28 mouse cellular contexts compared by ENCODE assay signal in the genomic region with DNA sequence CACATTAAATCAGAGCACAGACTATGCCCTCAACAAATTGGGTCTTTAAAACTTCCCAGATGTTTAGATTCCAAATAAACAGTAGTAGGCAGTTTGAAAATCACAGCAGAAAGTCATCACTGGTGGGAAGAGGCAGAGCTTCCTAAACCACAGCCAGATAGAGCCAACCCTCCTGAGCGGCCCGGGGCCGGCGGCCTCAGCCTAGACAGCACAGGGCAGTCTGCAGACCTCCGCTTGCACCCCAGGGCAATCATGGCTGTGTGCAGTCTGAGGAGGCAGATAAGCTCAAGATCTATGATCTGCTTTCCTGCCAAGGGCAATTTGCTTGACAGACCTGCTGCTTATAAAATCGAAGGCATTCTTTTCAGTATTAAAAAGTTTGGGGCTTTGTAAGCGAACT.
DNase-seq lines count a peak whose midpoint lies in the region; ATAC-seq and TF ChIP-seq lines count a peak whose summit lies in the region.
"Had no signal": no experiment of that assay in that cellular context is flagged by ENCODE, and none has a peak within 500 bp of the region (broad histone marks: within the 10 kb centered on the region; RNA-seq: fewer than 3 reads in every experiment).

No protein-coding gene starts in this region.

- ATAC-seq in lung, embryonic 15.5 days (ENCODE audit: borderline replicate concordance, extremely low read depth, low FRiP score, low TSS enrichment) = peak; percentile 74; the same call in 1 of the 2 replicates
- no peak for ATAC-seq in embryonic facial prominence, embryonic 11.5 days (replicated peaks; ENCODE audit: insufficient number of reproducible peaks, low FRiP score, low TSS enrichment, low read depth)
- no peak for ATAC-seq in limb, embryonic 14.5 days (ENCODE audit: low FRiP score, low read depth)
- ATAC-seq: forebrain, embryonic 16.5 days had no signal

- no peak for TF ChIP-seq CTCF in layer of hippocampus, adult 2 months (conservative IDR thresholded peaks at IDR 0.05)

- 33% methylated on average over 7 of the region's 7 CpGs for WGBS in lung, embryonic 15.5 days
- 67% methylated on average over 7 of the region's 7 CpGs for WGBS in embryonic facial prominence, embryonic 11.5 days
- 20% methylated on average over 7 of the region's 7 CpGs for WGBS in limb, embryonic 14.5 days

- TF ChIP-seq POLR2A in limb, embryonic 14.5 days (IDR thresholded peaks at IDR 0.05; ENCODE audit: borderline replicate concordance, extremely low read depth, insufficient read depth, insufficient read length) = no peak

- H3K9ac ChIP-seq in lung, embryonic 15.5 days = no peak overlapping the region
- H3K9ac ChIP-seq in embryonic facial prominence, embryonic 11.5 days (replicated peaks; ENCODE audit: low read length) = no peak overlapping the region
- H3K9ac ChIP-seq in limb, embryonic 14.5 days (ENCODE audit: low read depth, low read length, severe bottlenecking) = 0 out of 2 replicates have a peak overlapping the region, but pooled peaks have one; percentile 25
- H3K9ac ChIP-seq: heart, embryonic 13.5 days; hindbrain, embryonic 13.5 days; neural tube, embryonic 15.5 days had no signal

- H3K27ac ChIP-seq in lung, embryonic 15.5 days = peak overlapping the region; percentile 29; the same call in 1 of the 2 replicates
- no peak overlapping the region for H3K27ac ChIP-seq in embryonic facial prominence, embryonic 11.5 days (replicated peaks; ENCODE audit: low read depth, low read length)
- no peak overlapping the region; the same call in 1 of the 2 replicates for H3K27ac ChIP-seq in limb, embryonic 14.5 days (replicated peaks; ENCODE audit: low read depth, low read length)
- H3K27ac ChIP-seq in layer of hippocampus, adult 2 months = no peak overlapping the region
- H3K27ac ChIP-seq: forebrain, embryonic 10.5 days; heart, embryonic 13.5 days; hindbrain, embryonic 13.5 days; midbrain, embryonic 10.5 days; neural tube, embryonic 15.5 days had no signal

- H3K4me1 ChIP-seq in lung, embryonic 15.5 days = peaks cover 12% of the 10 kb centered on the region; the same call in 1 of the 2 replicates
- H3K4me1 ChIP-seq in embryonic facial prominence, embryonic 11.5 days (ENCODE audit: control insufficient read depth, insufficient read depth, low read length) = no peaks in the 10 kb centered on the region
- H3K4me1 ChIP-seq in limb, embryonic 14.5 days (ENCODE audit: control insufficient read depth, insufficient read depth, low read length) = peaks cover 10% of the 10 kb centered on the region; the same call in 1 of the 2 replicates
- H3K4me1 ChIP-seq: forebrain, embryonic 10.5 days; heart, embryonic 13.5 days; hindbrain, embryonic 13.5 days; midbrain, embryonic 10.5 days; neural tube, embryonic 15.5 days had no signal

- H3K36me3 ChIP-seq in lung, embryonic 15.5 days = no peaks in the 10 kb centered on the region
- H3K36me3 ChIP-seq in embryonic facial prominence, embryonic 11.5 days (replicated peaks; ENCODE audit: control insufficient read depth, insufficient read depth, low read depth, low read length) = no peaks in the 10 kb centered on the region
- H3K36me3 ChIP-seq in limb, embryonic 14.5 days (ENCODE audit: control insufficient read depth, insufficient read depth, low read length) = no peaks in the 10 kb centered on the region
- H3K36me3 ChIP-seq: forebrain, embryonic 10.5 days; heart, embryonic 13.5 days; hindbrain, embryonic 13.5 days; midbrain, embryonic 10.5 days; neural tube, embryonic 15.5 days had no signal

- peak; percentile 21 for DNase-seq in embryo, embryonic 11 days
- DNase-seq in embryo, embryonic 10 days (ENCODE audit: low spot score) = no peak
- DNase-seq in lung, adult 18-20 months = no peak
- peak; percentile 10 for DNase-seq in embryonic facial prominence, embryonic 11.5 days (ENCODE audit: low spot score)
- no peak for DNase-seq in limb, embryonic 14.5 days (ENCODE audit: low spot score)
- DNase-seq in urinary bladder, postnatal 10 days (ENCODE audit: low spot score) = no peak
- no peak for DNase-seq in layer of hippocampus, adult 2 months (ENCODE audit: low spot score in 2 of 2)
- DNase-seq: adrenal gland, postnatal 36 days; cerebellum, adult 18-20 months; cerebellum, postnatal 14 days; gastrocnemius, postnatal 14 days; heart, adult 18-20 months; heart, postnatal 14 days; kidney, adult 9 months; kidney, postnatal 25 days; layer of hippocampus, adult 9-11 months; lung, adult 2 months; right cerebral cortex, postnatal 25 days; spleen, adult 18-20 months; thymus, postnatal 14 days had no signal

- 0 out of 2 replicates have a peak overlapping the region, but pooled peaks have one; percentile 27 for H3K4me2 ChIP-seq in lung, embryonic 15.5 days
- no peak overlapping the region for H3K4me2 ChIP-seq in embryonic facial prominence, embryonic 11.5 days (ENCODE audit: low read depth, low read length)
- H3K4me2 ChIP-seq in limb, embryonic 14.5 days (replicated peaks; ENCODE audit: low read depth, low read length, severe bottlenecking) = no peak overlapping the region
- H3K4me2 ChIP-seq: heart, embryonic 13.5 days; hindbrain, embryonic 13.5 days; liver, embryonic 11.5 days; neural tube, embryonic 15.5 days had no signal

- H3K4me3 ChIP-seq in lung, embryonic 15.5 days = no peak overlapping the region
- H3K4me3 ChIP-seq in embryonic facial prominence, embryonic 11.5 days (ENCODE audit: low read depth, low read length) = no peak overlapping the region
- H3K4me3 ChIP-seq in limb, embryonic 14.5 days (replicated peaks; ENCODE audit: low read length) = no peak overlapping the region
- no peak overlapping the region for H3K4me3 ChIP-seq in layer of hippocampus, adult 2 months
- H3K4me3 ChIP-seq: forebrain, embryonic 10.5 days; heart, embryonic 13.5 days; hindbrain, embryonic 13.5 days; midbrain, embryonic 10.5 days; neural tube, embryonic 15.5 days had no signal

- H3K27me3 ChIP-seq in lung, embryonic 15.5 days = peaks cover 4% of the 10 kb centered on the region; the same call in 1 of the 2 replicates
- H3K27me3 ChIP-seq in embryonic facial prominence, embryonic 11.5 days (ENCODE audit: control insufficient read depth, insufficient read depth, low read length) = no peaks in the 10 kb centered on the region
- no peaks in the 10 kb centered on the region for H3K27me3 ChIP-seq in limb, embryonic 14.5 days (ENCODE audit: control insufficient read depth, insufficient read depth, low read length)
- H3K27me3 ChIP-seq: hindbrain, embryonic 13.5 days; neural tube, embryonic 15.5 days had no signal

- no peaks in the 10 kb centered on the region for H3K9me3 ChIP-seq in lung, embryonic 15.5 days
- no peaks in the 10 kb centered on the region for H3K9me3 ChIP-seq in embryonic facial prominence, embryonic 11.5 days (replicated peaks; ENCODE audit: control insufficient read depth, low read length)
- H3K9me3 ChIP-seq in limb, embryonic 14.5 days (ENCODE audit: control insufficient read depth, low read length) = no peaks in the 10 kb centered on the region
- H3K9me3 ChIP-seq: forebrain, embryonic 10.5 days; heart, embryonic 13.5 days; hindbrain, embryonic 13.5 days; midbrain, embryonic 10.5 days; neural tube, embryonic 15.5 days had no signal

Comparison
In these comparisons a context has a peak if more than half of its experiments do, and no peak if none do; other contexts are left out.
1. DNase-seq: peak in embryo, embryonic 11 days (single experiment) and embryonic facial prominence, embryonic 11.5 days (single experiment); none in embryo, embryonic 10 days (single experiment), lung, adult 18-20 months (0 of 2), limb, embryonic 14.5 days (single experiment), urinary bladder, postnatal 10 days (single experiment) and layer of hippocampus, adult 2 months (0 of 2).